Mouse (Mus musculus): ENCODE data around the gene Sh2b3. TPM values are rescaled to one million over a fixed set of nuclear protein-coding genes. Genes with fewer than 3 reads are reported as not detected.
A peak's percentile ranks its signal among the peaks of the same experiment; 100 is the strongest.

The Sh2b3 gene
- polyA plus RNA-seq, 1 experiment from 2014 or later, result 26.4 TPM

GRCm38 (mm10) chr5:121818862-121819261, 18.6 kb downstream of the Sh2b3 start:
- H3K36me3 ChIP-seq (ENCODE audit: insufficient read depth), result peaks cover 89% of the 10 kb centered on the region

GRCm38 (mm10) chr5:121818401-121818800, 19.0 kb downstream of the Sh2b3 start:
- H3K9me3 ChIP-seq (ENCODE audit: low read depth, low read length), result no peaks in the 10 kb centered on the region
- no peak overlapping the region for H3K4me2 ChIP-seq
- DNase-seq (no peak), ATAC-seq (ENCODE audit: insufficient read depth) (no peak)
- no peak for TF ChIP-seq CTCF (IDR thresholded peaks at IDR 0.05; ENCODE audit: low read depth)
- no peaks in the 10 kb centered on the region for H3K27me3 ChIP-seq (ENCODE audit: insufficient read depth, low read length)
- H3K9ac ChIP-seq, result no peak overlapping the region
- no peaks in the 10 kb centered on the region for H3K4me1 ChIP-seq (ENCODE audit: insufficient read depth)
- 93% methylated on average over 7 of the region's 7 CpGs for WGBS
- no peak overlapping the region for H3K4me3 ChIP-seq (ENCODE audit: low read depth, low read length)
- H3K36me3 ChIP-seq (ENCODE audit: insufficient read depth), result peaks cover 89% of the 10 kb centered on the region
- no peak overlapping the region for H3K27ac ChIP-seq (ENCODE audit: low read depth)

More at GRCm38 (mm10) chr5:121818862-121819261, 18.6 kb downstream of the Sh2b3 start:
- Histone ChIP-seq H3K4me3 (ENCODE audit: low read depth, low read length) (no peak overlapping the region), H3K27me3 (ENCODE audit: insufficient read depth, low read length) (no peaks in the 10 kb centered on the region), H3K9me3 (ENCODE audit: low read depth, low read length) (no peaks in the 10 kb centered on the region), H3K9ac (no peak overlapping the region), H3K4me2 (no peak overlapping the region), H3K27ac (ENCODE audit: low read depth) (no peak overlapping the region), H3K4me1 (ENCODE audit: insufficient read depth) (no peaks in the 10 kb centered on the region)
- TF ChIP-seq CTCF (IDR thresholded peaks at IDR 0.05; ENCODE audit: low read depth), result no peak
- DNase-seq, result no peak
- WGBS, result 91% methylated on average over 4 of the region's 4 CpGs
- ATAC-seq (ENCODE audit: insufficient read depth), result no peak

GRCm38 (mm10) chr5:121817551-121817950, 19.9 kb downstream of the Sh2b3 start:
- Histone ChIP-seq H3K27ac (ENCODE audit: low read depth) (no peak overlapping the region), H3K36me3 (ENCODE audit: insufficient read depth) (peaks cover 89% of the 10 kb centered on the region), H3K4me1 (ENCODE audit: insufficient read depth) (no peaks in the 10 kb centered on the region), H3K9ac (no peak overlapping the region), H3K9me3 (ENCODE audit: low read depth, low read length) (no peaks in the 10 kb centered on the region), H3K27me3 (ENCODE audit: insufficient read depth, low read length) (no peaks in the 10 kb centered on the region), H3K4me3 (ENCODE audit: low read depth, low read length) (no peak overlapping the region), H3K4me2 (no peak overlapping the region)
- DNase-seq (no peak), ATAC-seq (ENCODE audit: insufficient read depth) (no peak)
- WGBS, result 84% methylated on average over 9 of the region's 9 CpGs
- TF ChIP-seq CTCF (IDR thresholded peaks at IDR 0.05; ENCODE audit: low read depth), result no peak

- Histone ChIP-seq H3K4me3 (ENCODE audit: low read depth, low read length) (no peak overlapping the region), H3K4me2 (no peak overlapping the region), H3K27ac (ENCODE audit: low read depth) (no peak overlapping the region), H3K36me3 (ENCODE audit: insufficient read depth) (peaks cover 92% of the 10 kb centered on the region), H3K27me3 (ENCODE audit: insufficient read depth, low read length) (no peaks in the 10 kb centered on the region), H3K9ac (no peak overlapping the region), H3K4me1 (ENCODE audit: insufficient read depth) (no peaks in the 10 kb centered on the region), H3K9me3 (ENCODE audit: low read depth, low read length) (no peaks in the 10 kb centered on the region)
- TF ChIP-seq CTCF (IDR thresholded peaks at IDR 0.05; ENCODE audit: low read depth), result no peak
- DNase-seq, result no peak
- no peak for ATAC-seq (ENCODE audit: insufficient read depth)
- WGBS, result 93% methylated on average over 2 of the region's 2 CpGs
These were observed 20.8 kb downstream of the Sh2b3 start for GRCm38 (mm10) chr5:121816611-121817010.

- Histone ChIP-seq H3K4me2 (no peak overlapping the region), H3K4me3 (ENCODE audit: low read depth, low read length) (no peak overlapping the region), H3K9me3 (ENCODE audit: low read depth, low read length) (no peaks in the 10 kb centered on the region), H3K27ac (ENCODE audit: low read depth) (no peak overlapping the region), H3K27me3 (ENCODE audit: insufficient read depth, low read length) (no peaks in the 10 kb centered on the region), H3K36me3 (ENCODE audit: insufficient read depth) (peaks cover 96% of the 10 kb centered on the region), H3K9ac (no peak overlapping the region), H3K4me1 (ENCODE audit: insufficient read depth) (no peaks in the 10 kb centered on the region)
- 77% methylated on average over 8 of the region's 8 CpGs for WGBS
- DNase-seq (no peak), ATAC-seq (ENCODE audit: insufficient read depth) (no peak)
- TF ChIP-seq CTCF (IDR thresholded peaks at IDR 0.05; ENCODE audit: low read depth), result no peak
These were observed 21.5 kb downstream of the Sh2b3 start for GRCm38 (mm10) chr5:121815867-121816380.

GRCm38 (mm10) chr5:121815067-121815466, 22.4 kb downstream of the Sh2b3 start:
- Histone ChIP-seq H3K9ac (no peak overlapping the region), H3K27ac (ENCODE audit: low read depth) (no peak overlapping the region), H3K9me3 (ENCODE audit: low read depth, low read length) (no peaks in the 10 kb centered on the region), H3K27me3 (ENCODE audit: insufficient read depth, low read length) (no peaks in the 10 kb centered on the region), H3K36me3 (ENCODE audit: insufficient read depth) (peaks cover 97% of the 10 kb centered on the region), H3K4me3 (ENCODE audit: low read depth, low read length) (no peak overlapping the region), H3K4me2 (no peak overlapping the region), H3K4me1 (ENCODE audit: insufficient read depth) (no peaks in the 10 kb centered on the region)
- 57% methylated on average over 3 of the region's 3 CpGs for WGBS
- peak; percentile 78 for TF ChIP-seq CTCF (IDR thresholded peaks at IDR 0.05; ENCODE audit: low read depth)
- ATAC-seq (ENCODE audit: insufficient read depth) (peak; percentile 49; the same call in 1 of the 2 replicates), DNase-seq (peak; percentile 84)

- DNase-seq (no peak), ATAC-seq (ENCODE audit: insufficient read depth) (no peak)
- peaks cover 91% of the 10 kb centered on the region for H3K36me3 ChIP-seq (ENCODE audit: insufficient read depth)
- TF ChIP-seq CTCF (IDR thresholded peaks at IDR 0.05; ENCODE audit: low read depth), result no peak
- no peaks in the 10 kb centered on the region for H3K27me3 ChIP-seq (ENCODE audit: insufficient read depth, low read length)
- 90% methylated on average over 10 of the region's 10 CpGs for WGBS
- H3K4me2 ChIP-seq, result no peak overlapping the region
- H3K9ac ChIP-seq, result no peak overlapping the region
- H3K4me1 ChIP-seq (ENCODE audit: insufficient read depth), result no peaks in the 10 kb centered on the region
- no peak overlapping the region for H3K27ac ChIP-seq (ENCODE audit: low read depth)
- H3K4me3 ChIP-seq (ENCODE audit: low read depth, low read length), result no peak overlapping the region
- no peaks in the 10 kb centered on the region for H3K9me3 ChIP-seq (ENCODE audit: low read depth, low read length)
These were observed 23.7 kb downstream of the Sh2b3 start for GRCm38 (mm10) chr5:121813744-121814143.

Data from lung, embryonic 14.5 days (tissue).